Mouse (Mus musculus): ENCODE measurements at regions not wholly inside any gene's neighbourhood (a gene's known extent, or its start where the extent isn't known, plus 50 kb on each side); places are given as distances from the start of the nearest gene placed in this dataset.
A peak's percentile ranks its signal among the peaks of the same experiment; 100 is the strongest.

DNA sequence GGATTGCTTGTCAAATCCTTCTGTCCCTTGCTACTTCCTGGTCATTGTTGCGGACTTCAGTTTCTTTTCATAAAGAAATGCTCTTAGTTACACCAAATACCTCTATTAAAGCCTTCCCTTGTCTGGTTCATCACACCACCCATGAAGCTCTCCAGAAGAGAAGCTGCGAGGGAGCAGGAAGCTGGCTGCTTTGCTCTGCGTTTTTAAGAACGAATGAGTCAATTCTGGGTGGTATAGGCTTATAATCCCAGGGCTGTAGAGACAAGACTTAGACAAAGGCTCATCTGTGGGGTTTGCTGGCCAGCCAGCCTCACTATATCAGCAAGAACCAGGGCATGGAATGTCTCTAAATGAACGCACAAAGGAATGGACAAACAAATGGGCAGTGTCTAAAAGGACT lies 124.4 kb downstream of the Maf start:
- intact Hi-C loops (cut with DNase I): loop anchor here (2.0 to 5.0 kb wide), 3 partner anchors 18 to 181 kb away; partner anchors contain the start of gene Maf

GRCm38 (mm10) chr8:115581940-115582517 lies 125.6 kb downstream of the Maf start:
- Histone ChIP-seq H3K27ac (peak overlapping the region; percentile 20; the same call in 1 of the 2 replicates), H3K4me3 (no peak overlapping the region)
- intact Hi-C loops (cut with DNase I): loop anchor here (2.0 to 5.0 kb wide), 3 partner anchors 17 to 180 kb away; partner anchors contain the start of gene Maf
- peak; percentile 30 for DNase-seq
- no peak for TF ChIP-seq CTCF (IDR thresholded peaks at IDR 0.05)

More for the DNA sequence above, 124.4 kb downstream of the Maf start:
- no peak overlapping the region for H3K4me3 ChIP-seq
- TF ChIP-seq CTCF (IDR thresholded peaks at IDR 0.05): no peak
- no peak for DNase-seq
- H3K27ac ChIP-seq: peak overlapping the region; percentile 81

- H3K27ac ChIP-seq: no peak overlapping the region
- H3K4me3 ChIP-seq: no peak overlapping the region
- no peak for TF ChIP-seq CTCF (IDR thresholded peaks at IDR 0.05)
- intact Hi-C loops (cut with DNase I): no loop called here
- DNase-seq: no peak
Measured at GRCm38 (mm10) chr8:115568394-115568793, 139.2 kb downstream of the Maf start.

- H3K4me3 ChIP-seq: no peak overlapping the region
- intact Hi-C loops (cut with DNase I): loop anchor here (2.0 kb wide), 1 partner anchor 17 kb away; no protein-coding TSS in a partner anchor
- no peak for TF ChIP-seq CTCF (IDR thresholded peaks at IDR 0.05)
Measured at GRCm38 (mm10) chr8:115565768-115566167, 141.8 kb downstream of the Maf start.

DNA sequence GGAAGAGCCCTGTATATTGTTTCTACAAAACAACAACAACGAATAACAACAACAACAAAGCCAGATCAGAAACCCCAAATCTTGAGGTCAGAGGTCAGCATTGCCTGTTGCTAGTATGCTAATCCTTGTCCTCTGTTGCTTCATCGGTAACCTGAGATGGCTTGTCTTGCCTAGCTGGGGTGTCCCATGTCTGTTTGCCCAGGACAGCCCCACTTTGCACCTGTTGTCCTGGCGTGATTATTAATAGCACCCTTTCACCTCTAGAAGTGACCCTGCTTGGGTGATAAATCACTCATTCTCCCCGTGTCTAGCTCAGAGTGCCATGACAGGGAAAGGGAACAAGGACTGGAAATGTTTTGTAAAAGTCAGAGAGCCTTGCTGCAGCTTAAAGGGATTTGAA lies 145.2 kb downstream of the Maf start:
- intact Hi-C loops (cut with DNase I): loop anchor here (5.0 kb wide), 1 partner anchor 85 kb away; no protein-coding TSS in a partner anchor
- Histone ChIP-seq H3K27ac (peak overlapping the region; percentile 89), H3K4me3 (no peak overlapping the region)
- DNase-seq: peak; percentile 78
- TF ChIP-seq CTCF (IDR thresholded peaks at IDR 0.05): no peak

More at GRCm38 (mm10) chr8:115565768-115566167, 141.8 kb downstream of the Maf start:
- H3K27ac ChIP-seq: no peak overlapping the region
- no peak for DNase-seq

DNA sequence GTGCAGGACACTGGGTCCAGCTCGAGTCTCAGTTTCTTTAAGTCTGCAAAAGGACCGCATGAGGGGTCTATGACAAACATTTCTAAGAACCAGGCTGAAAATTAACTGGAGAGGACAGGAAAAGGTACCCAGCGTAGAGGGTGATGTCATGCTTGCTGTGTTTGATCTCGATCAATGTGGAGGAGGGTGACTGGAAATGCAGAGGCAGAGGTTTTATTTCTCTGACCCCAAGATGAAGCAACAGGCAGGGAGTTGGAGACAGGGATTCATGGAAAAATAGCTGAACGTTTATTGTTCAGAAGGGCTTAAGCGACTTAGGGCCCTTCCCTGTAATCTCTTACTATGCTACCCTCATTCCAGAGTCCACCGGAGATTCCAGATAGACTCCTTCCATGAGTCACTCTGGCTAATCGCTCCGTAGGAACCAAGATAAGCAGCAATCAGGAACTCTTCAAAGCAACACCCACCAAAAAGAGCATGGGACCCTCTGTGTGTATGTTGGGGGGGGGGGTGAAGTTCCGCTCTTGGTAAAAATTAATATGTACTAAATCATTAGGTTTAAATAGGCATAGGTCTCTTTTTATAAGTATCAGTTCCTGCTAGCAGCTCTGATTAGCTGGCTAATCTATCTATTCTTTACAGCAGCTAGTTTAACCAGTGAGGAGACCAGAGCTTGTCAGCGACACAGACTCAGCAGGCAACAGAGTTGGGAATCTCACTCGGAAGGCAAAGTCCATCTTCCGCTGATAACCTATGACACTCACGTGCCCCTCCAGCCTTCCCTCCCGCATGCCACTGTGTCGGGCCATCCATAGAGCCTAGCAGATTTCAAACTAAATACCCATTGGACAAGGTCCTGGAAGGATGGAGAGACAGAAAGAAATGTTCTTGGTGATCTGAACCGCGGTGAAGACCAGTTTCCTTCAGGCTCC lies 146.3 kb downstream of the Maf start:
- intact Hi-C loops (cut with DNase I): loop anchor here (5.0 kb wide), 1 partner anchor 84 kb away; no protein-coding TSS in a partner anchor

GRCm38 (mm10) chr8:115555452-115555851 lies 152.1 kb downstream of the Maf start:
- TF ChIP-seq CTCF (IDR thresholded peaks at IDR 0.05): no peak
- Histone ChIP-seq H3K4me3 (no peak overlapping the region), H3K27ac (no peak overlapping the region; the same call in 1 of the 2 replicates)
- intact Hi-C loops (cut with DNase I): no loop called here
- DNase-seq: no peak

More for the DNA sequence above, 146.3 kb downstream of the Maf start:
- TF ChIP-seq CTCF (IDR thresholded peaks at IDR 0.05): no peak
- Histone ChIP-seq H3K27ac (peak overlapping the region; percentile 89), H3K4me3 (no peak overlapping the region)
- no peak for DNase-seq

DNA sequence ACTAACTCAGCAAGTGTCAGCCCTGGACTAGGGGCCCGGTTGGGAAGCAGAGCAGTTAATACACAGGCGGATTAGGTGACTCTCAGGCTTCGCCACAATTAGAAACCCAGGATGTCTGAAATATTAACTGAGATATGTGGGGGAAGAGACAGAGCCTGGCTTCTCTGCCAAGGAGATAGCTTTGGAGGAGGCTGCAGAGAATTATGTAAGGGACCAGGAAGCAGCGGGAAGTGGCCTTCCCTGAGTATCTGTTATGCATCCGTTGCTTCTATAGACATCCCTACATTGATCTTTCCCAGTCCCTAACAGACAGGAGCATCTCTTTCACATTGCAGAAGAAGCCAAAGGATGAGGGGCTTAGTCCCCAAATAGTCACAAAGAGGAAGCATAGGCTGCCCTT lies 153.4 kb downstream of the Maf start:
- no peak for DNase-seq
- no peak for TF ChIP-seq CTCF (IDR thresholded peaks at IDR 0.05)
- intact Hi-C loops (cut with DNase I): no loop called here
- Histone ChIP-seq H3K4me3 (no peak overlapping the region), H3K27ac (peak overlapping the region; percentile 53; the same call in 1 of the 2 replicates)

GRCm38 (mm10) chr8:115551262-115551661 lies 156.3 kb downstream of the Maf start:
- TF ChIP-seq CTCF (IDR thresholded peaks at IDR 0.05): no peak
- Histone ChIP-seq H3K27ac (no peak overlapping the region), H3K4me3 (no peak overlapping the region)
- intact Hi-C loops (cut with DNase I): no loop called here
- no peak for DNase-seq

DNA sequence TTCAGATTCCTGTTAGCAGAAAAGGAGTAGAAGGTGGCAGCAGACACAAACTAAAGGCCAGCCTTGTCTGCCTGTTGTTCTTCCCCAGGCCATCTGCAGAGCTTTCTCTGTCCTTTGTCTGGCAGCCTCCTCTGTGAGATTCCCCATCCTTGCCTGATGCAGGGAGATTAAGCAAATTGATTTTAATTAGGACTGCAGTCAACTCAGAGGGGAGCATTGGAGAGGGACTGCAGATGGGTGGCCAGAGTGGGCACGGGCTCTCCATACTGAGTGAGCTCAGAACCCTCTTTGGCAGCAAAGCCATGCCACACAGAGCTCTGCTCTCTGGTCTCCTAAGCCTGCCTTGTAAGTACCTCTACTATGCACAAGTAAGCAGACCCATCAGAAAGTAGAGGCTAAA lies 158.5 kb downstream of the Maf start:
- intact Hi-C loops (cut with DNase I): loop anchor here (10.0 kb wide), 1 partner anchor 156 kb away; the partner anchor contains the start of gene Maf
- no peak for TF ChIP-seq CTCF (IDR thresholded peaks at IDR 0.05)
- Histone ChIP-seq H3K4me3 (no peak overlapping the region), H3K27ac (no peak overlapping the region)
- DNase-seq: no peak

DNA sequence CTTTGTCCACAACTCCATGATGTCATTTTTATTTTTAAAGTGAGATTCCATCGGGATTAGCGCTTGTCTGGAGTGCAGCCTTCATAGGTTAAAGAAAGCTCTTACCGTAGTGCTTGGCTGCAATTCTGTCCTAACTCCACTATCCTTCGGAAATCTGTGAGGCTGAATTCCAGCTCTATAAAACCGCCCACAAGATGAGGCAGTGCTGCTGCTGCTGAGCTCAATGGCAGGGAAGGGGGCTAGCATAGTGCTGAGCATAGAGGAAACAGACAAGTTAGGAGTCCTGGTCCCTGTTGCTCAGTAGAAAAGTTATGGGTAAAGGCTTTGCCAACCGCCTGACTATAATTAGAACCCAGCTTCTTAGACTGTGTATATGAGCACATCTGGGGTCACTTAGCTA lies 163.5 kb downstream of the Maf start:
- DNase-seq: no peak
- peak overlapping the region; percentile 45 for H3K4me3 ChIP-seq

GRCm38 (mm10) chr8:115542935-115543334 lies 164.7 kb downstream of the Maf start:
- TF ChIP-seq CTCF (IDR thresholded peaks at IDR 0.05): no peak
- Histone ChIP-seq H3K4me3 (no peak overlapping the region), H3K27ac (no peak overlapping the region)
- intact Hi-C loops (cut with DNase I): loop anchor here (5.0 to 10.0 kb wide), 2 partner anchors 61 to 162 kb away; partner anchors contain the start of gene Maf
- DNase-seq: no peak

More for the DNA sequence above, 163.5 kb downstream of the Maf start:
- intact Hi-C loops (cut with DNase I): loop anchor here (5.0 to 10.0 kb wide), 2 partner anchors 62 to 161 kb away; partner anchors contain the start of gene Maf
- TF ChIP-seq CTCF (IDR thresholded peaks at IDR 0.05): no peak
- H3K27ac ChIP-seq: peak overlapping the region; percentile 55

Measured in gastrocnemius, adult 2 months (tissue).